Mouse (Mus musculus) mesoderm, embryonic 11.5 days (tissue): ENCODE measurements around the gene H13.

Source experiments
- DNase-seq: peaks from one replicate; pipeline ENCODE4 v3.0.0-alpha.2; 2012; ENCODE audit warnings: low read depth, low spot score

The H13 gene

GRCm38 (mm10) chr2:152669256-152669638 lies at the start of gene H13:
H13 (plus strand) TSS chr2:152669461.
- DNase-seq, result peak; percentile 99

- DNase-seq, result no peak
Observed at GRCm38 (mm10) chr2:152620367-152621134, 48.7 kb upstream of the H13 start.

DNA sequence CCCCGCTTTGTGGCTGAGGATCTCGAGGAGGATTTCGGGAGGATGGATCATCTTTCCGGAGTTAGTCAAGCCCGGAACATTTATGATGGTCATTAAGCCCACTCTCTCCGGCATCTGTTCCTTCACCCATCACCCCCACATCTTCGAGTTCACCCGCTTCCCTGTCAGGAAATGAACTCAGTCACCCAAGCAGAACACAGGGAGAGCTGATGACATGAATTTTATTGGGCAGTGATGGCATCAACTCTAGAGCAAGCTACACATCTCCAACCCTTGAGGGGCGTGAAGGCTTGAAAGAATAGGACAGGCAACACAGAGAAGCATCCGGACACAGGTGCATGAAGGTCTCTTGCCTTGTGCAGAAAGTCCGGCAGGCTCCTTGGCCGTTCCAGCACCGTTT lies 47.1 kb upstream of the H13 start:
- DNase-seq, result no peak

- no peak for DNase-seq
Observed at GRCm38 (mm10) chr2:152622953-152623352, 46.3 kb upstream of the H13 start, which contains the start of gene Defb25. Defb25 (minus strand) TSS chr2:152623053.

DNA sequence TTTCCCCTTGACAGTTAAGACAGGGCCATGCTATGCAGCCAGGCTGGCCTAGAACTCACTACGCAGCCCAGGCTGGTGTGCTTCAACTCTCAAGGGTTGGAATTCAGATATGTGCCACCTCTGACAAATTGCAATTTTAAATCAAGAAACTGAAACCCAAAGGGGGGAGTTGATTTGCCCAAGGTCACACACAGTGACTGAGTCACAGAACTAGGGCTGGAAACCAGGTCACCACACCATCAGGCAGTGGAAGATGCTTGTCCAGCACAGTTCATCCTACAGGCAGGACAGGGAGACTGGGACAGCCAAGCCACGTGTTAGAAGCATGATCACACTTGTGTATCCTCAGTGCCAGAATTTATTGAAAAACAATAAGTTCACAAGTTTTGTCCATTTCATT lies 44.7 kb upstream of the H13 start:
- DNase-seq, result no peak

- DNase-seq, result no peak
Observed at GRCm38 (mm10) chr2:152625256-152625655, 44.0 kb upstream of the H13 start.

GRCm38 (mm10) chr2:152626774-152627591 lies 42.3 kb upstream of the H13 start, which contains the start of gene Rem1:
Rem1 (plus strand) TSS chr2:152626951.
- peak; percentile 50 for DNase-seq

GRCm38 (mm10) chr2:152628066-152628465 lies 41.2 kb upstream of the H13 start:
- DNase-seq, result no peak

DNA sequence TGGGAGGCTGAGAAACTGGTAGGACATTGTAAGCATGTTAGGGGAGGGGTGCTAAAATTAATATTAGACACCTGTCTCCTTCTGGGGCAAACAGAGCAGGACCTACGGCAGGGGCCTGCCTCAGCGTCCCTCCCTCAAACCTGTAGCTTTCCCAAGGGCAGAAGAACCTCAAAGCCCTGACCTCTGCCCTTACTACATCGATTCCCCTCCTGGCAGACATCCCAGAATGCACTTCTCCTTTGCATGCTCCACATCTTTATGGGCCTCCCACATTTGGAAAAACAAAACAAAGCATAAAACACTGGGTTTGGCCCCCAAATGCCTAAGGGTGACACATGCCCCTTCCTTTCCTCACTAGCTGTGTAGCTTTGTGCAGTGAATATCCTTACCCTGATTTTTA lies 40.0 kb upstream of the H13 start:
- DNase-seq, result no peak

- DNase-seq, result no peak
Observed at GRCm38 (mm10) chr2:152629904-152630303, 39.4 kb upstream of the H13 start.

- no peak for DNase-seq
Observed at GRCm38 (mm10) chr2:152633334-152633733, 35.9 kb upstream of the H13 start.

DNA sequence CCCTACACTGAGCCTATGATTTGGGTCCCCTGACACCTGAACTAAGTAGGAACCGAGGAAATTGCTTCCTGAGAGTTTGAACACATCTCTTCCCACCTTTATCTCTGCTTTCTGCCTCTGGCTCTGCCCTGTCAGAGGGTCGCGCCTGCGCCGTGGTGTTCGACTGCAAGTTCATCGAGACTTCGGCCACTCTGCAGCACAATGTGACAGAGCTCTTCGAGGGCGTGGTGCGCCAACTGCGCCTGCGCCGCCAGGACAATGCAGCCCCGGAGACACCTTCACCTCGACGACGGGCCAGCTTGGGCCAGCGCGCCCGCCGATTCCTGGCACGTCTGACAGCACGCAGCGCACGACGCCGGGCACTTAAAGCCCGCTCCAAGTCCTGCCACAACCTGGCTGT lies 35.0 kb upstream of the H13 start:
- DNase-seq, result no peak

DNA sequence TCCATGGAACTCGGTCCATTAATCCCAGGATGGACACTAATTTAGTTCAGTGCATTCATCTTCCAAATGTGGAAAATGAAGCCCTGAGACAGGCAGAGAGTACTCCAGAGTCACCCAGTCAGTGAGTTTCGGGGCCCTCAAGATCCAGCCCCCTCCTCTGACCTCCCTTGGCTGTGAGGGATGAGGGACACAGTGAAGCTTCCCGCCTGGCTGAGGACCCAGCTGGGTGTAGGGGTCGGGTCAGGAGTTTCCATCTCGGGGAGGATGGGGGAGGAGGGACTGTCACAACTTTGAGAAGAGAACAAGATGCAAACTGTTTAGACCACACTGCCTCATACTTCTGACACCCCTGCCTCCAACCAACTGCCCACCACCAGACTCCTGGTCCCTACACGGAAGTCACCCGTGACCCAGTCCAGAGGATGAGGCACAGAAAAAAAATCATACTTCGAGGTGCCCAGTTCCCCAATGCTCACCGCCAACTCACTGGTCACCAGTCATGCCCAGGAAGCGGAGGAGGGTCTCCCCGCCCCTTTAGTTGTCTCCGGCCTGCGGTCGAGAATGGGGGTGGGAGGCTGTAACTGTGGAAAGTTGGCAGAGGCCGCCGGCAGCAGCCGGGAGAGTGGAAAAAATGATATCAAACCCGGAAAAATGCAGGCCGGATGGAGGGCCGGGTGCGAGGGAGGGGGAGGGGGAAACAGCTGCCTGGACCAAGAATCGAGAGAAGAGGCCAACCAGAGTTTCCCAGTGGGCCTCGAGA lies 32.8 kb upstream of the H13 start:
- DNase-seq, result no peak

DNA sequence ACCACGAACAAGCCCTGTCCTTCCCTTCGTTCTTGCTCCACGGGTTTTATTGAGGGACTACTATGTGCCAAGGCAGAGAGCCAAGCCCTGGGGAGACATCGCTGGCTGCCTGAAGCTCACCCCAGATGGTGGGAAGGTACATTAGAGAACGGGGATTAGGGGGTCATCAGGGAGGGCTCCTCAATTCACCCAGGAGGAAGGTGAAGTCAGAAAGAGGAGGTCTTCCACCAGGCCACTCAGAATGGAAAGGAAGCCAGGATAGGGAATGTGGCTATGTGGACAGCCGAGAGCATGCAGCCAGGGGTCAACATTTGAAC lies 32.3 kb upstream of the H13 start:
- DNase-seq, result no peak

GRCm38 (mm10) chr2:152637381-152637780 lies 31.9 kb upstream of the H13 start:
- no peak for DNase-seq

DNA sequence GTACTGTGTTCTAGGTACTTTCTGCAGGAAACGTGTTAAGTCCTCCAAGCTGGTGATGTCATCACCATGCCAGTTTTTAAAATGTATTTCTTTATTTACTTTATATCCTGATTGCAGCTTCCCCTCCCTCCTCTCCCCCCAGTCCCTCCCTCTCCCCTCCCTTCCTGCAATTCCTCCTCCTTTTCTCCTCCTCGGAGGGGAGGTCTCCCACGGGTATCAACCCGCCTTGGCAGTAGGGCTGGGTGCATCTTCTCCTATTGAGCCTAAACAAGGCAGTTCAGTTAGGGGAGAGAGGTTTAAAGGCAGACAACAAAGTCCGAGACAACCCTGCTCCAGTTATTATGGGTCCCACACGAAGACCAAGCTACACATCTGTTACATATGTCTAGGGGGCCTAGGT lies 30.4 kb upstream of the H13 start:
- DNase-seq, result no peak

- DNase-seq, result no peak
Observed at GRCm38 (mm10) chr2:152639406-152640113, 29.7 kb upstream of the H13 start.

DNA sequence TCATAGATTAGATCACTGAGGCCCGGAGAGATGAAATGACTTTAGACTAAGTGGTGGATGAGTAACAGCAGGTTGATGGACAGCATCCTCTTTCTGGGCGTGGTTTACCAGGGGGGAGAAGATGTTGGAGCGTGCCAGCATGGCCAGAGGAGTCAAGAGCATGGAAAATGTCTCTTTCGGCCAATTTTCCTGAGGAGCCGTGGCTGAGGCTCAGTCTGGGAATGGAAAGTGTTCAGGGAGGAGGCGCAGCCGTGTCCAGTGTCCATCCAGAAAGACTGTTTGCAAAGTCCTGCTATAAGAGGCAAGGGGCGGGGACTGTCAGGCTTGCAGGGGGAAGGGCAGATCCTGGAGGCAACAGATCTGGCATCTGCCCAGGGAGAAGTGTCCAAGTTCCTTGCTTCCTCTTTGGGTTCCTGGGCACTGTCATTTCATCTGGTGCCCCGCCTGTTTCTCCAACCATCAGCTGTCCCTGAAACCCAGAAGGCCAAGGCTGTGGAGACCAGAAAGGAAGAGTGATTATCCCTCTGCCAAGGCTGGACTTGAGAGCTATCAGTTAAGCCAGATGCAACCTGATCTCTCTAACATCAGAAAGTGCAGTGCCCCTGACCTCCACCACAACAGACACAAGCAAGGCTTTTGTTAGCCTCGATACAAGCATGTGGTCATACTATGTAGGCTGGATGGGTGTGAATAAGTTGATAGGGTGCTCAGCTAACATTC lies 16.2 kb upstream of the H13 start:
- DNase-seq, result no peak

- DNase-seq, result no peak
Observed at GRCm38 (mm10) chr2:152653874-152654715, 15.2 kb upstream of the H13 start.

DNA sequence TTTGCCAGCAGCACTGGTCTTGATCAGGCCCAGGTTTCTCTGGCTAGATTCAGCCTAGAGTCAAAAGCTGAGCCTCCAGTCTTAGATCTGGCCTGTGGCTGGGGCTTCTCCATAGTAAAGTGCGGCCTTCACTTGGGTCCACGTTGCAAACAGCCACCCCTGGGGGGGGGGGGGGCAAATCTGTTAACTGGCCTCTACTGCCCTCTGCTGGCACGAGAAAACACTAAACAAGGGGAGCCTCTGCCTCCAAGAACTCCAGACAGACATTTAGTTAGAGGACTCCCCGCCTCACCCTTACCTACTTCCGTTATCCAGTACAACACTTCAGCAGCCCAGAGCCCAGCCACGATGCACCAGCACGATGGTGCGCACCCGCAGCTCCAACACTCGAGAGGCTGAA lies 11.9 kb upstream of the H13 start:
- no peak for DNase-seq
